Mouse (Mus musculus): Measurements from ENCODE around the gene Tpst2.

DNA sequence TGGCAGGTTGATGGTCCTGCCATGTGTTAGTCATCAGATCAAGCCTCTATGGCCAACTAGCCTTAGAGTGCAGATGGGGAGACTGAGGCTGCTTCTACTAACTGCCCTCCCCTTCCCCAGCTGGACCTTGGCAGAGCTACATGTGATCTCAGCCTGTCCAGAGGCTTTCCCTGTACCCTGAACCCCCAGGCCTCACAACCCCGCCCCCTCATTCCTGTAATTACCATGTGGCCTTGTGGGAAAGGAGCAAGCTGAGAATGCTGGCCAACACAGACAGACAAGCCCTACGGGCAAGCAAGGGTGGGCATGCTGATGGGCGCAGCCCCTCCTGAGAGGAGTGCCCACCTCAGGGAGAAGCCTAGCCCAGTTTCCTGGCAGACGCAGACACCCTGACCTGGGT is 18.2 kb downstream of the Tpst2 start:
- no peak for TF ChIP-seq CTCF (conservative IDR thresholded peaks at IDR 0.05; ENCODE audit: insufficient read depth, insufficient read length, low read depth, low read length)
- TF ChIP-seq POLR2A (IDR thresholded peaks at IDR 0.05; ENCODE audit: low read depth, low read length) = no peak

Data from kidney, adult 2 months (tissue).